Mouse (Mus musculus) fibroblast of lung, adult 2 months (primary cell): ENCODE results near the gene Olfr1263.

Experiments used
- DNase-seq: peaks from one replicate; pipeline ENCODE4 v3.0.0-alpha.2; 2011; ENCODE audit warnings: low read depth

Olfr1263 gene

DNA sequence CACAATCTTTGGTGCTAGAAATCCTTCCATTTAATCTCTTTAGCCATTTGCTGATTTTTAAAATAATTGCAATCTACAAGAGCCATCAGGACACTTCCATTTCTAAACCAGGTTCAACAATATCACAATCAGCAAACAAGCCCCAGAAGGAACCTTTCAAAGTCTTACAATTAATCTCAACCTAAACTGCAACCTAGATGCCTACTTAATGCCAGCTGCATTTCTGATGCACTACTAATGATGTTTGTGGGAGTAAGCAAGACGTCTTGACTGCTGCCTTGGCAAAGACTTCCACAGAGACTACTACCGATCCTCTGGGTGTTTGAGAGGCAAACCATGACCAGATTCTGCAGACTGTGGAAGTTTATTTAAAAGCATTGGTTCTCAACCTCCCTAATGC lies at the start of gene Olfr1263:
Gene Olfr1263, plus strand, starts transcription at position 301 of the 400 bp plus-strand sequence.
- no peak for DNase-seq

DNA sequence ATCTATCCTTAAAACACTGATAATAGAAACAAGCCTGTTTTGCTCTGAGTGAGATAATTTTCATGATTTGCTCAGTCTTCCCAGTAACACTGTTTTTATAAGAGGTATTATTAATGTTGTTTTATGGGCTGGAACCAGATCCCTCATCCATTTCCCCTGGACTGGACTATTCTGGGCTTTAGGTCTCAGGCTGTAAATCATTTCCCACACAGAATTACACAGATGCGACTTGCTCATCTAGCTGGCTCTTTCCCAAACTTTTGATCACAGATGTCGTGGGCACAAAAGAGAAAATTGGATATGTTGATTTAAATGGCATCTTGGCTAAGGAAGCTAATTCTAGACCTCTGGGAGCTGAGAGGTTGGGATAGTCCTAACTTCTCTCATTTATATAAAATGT lies 37.7 kb upstream of the Olfr1263 start, which contains the start of gene Olfr1260:
Gene Olfr1260, plus strand, starts transcription at position 157 of the 400 bp plus-strand sequence.
- no peak for DNase-seq

DNA sequence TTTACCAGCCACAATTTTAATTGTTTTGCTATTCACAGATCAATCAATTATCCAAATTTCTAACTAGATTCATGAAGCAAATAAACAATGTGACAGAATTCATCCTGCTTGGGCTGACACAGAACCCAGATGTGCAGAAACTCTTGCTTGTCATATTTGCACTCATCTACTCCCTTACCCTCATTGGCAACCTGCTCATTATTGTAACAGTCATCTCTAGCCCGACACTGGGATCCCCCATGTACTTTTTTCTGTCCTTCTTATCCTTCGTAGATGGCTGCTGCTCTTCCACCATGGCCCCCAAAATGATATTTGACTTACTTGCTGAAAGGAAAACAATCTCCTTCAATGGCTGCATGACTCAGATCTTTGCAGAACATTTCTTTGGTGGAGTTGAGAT lies 34.2 kb upstream of the Olfr1263 start:
- DNase-seq = no peak

- DNase-seq = no peak
These were observed 21.0 kb upstream of the Olfr1263 start, which contains the start of gene Olfr1261 for GRCm38 (mm10) chr2:89990921-89991320. Olfr1261 (plus strand) TSS chr2:89991221.

- no peak for DNase-seq
These were observed 12.1 kb upstream of the Olfr1263 start, which contains the start of gene Olfr1262 for GRCm38 (mm10) chr2:89999845-90000244. Olfr1262 (plus strand) TSS chr2:90000145.

- DNase-seq = no peak
These were observed 13.5 kb downstream of the Olfr1263 start, which contains the start of gene Olfr1264 for GRCm38 (mm10) chr2:90025477-90025876. Olfr1264 (minus strand) TSS chr2:90025577.

DNA sequence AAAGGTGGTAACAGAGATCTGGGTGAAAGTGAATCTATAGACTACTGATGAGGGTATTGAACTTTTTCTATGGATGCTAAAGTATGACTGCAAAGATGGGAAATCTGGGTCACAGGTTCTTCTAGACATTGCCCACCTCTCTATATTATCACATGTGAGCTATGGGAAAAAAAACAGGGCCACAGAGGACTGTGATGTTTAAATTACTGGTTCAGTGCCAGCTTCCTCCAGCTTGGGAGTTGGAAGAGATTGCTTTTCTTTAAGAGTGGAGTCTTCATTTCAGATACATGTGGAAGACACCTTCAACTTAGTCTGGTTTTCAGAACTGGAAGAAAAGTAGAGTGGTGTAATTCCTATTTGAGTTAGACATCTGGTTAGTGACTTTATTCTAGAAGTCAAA lies 23.1 kb downstream of the Olfr1263 start, which contains the start of gene Olfr1265:
Gene Olfr1265, plus strand, starts transcription at position 301 of the 400 bp plus-strand sequence.
- no peak for DNase-seq

DNA sequence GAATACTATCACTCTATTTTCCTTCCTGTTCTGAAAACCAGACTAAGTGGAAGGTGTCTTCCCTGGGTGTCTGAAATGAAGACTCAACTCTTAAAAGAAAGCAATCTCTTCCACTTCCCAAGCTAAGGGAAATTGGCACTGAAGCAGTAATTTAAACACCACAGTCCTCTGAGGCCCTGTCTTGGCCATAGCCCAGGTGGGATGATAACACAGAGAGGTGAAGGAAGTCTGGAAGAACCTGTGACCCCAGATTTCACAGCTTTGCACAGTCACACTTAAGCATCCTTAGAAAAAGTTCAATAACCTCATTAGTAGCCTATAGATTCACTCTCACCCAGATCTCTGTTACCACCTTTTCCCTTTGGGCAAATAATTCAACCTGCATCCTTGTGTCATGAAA lies 51.6 kb downstream of the Olfr1263 start, which contains the start of gene Olfr140:
Gene Olfr140, minus strand, starts transcription at position 101 of the 400 bp plus-strand sequence.
- no peak for DNase-seq
